Mouse (Mus musculus) forebrain, embryonic 13.5 days (tissue): Measurements from ENCODE around the gene Serpina6. TPM values are rescaled to one million over a fixed set of nuclear protein-coding genes. Genes with fewer than 3 reads are reported as not detected.

Experiments
- ATAC-seq: fragments of 200-750 bp; cut with Nextera tagmentation; 2 replicates; pipeline ENCODE4 v1.8.0; 2017
- H3K27ac ChIP-seq: fragments of 300-500 bp; sonication (generic); 2 replicates; pipeline ENCODE4 v1.5.1; 2015; ENCODE audit warnings: inconsistent platforms, mild to moderate bottlenecking, moderate library complexity
- H3K27me3 ChIP-seq: fragments of 300-500 bp; sonication (generic); 2 replicates; pipeline ENCODE4 v1.6.1; 2015; ENCODE audit warnings: mild to moderate bottlenecking, inconsistent platforms
- H3K36me3 ChIP-seq: fragments of 300-500 bp; sonication (generic); 2 replicates; pipeline ENCODE4 v1.6.1; 2015; ENCODE audit warnings: mild to moderate bottlenecking, inconsistent platforms; ENCODE audit not compliant: poor library complexity, severe bottlenecking
- H3K4me1 ChIP-seq: fragments of 300-500 bp; sonication (generic); 2 replicates; pipeline ENCODE4 v1.6.1; 2015; ENCODE audit warnings: inconsistent platforms
- H3K4me2 ChIP-seq: fragments of 300-500 bp; sonication (generic); 2 replicates; pipeline ENCODE4 v1.6.1; 2015; ENCODE audit warnings: inconsistent platforms, mild to moderate bottlenecking, moderate library complexity
- H3K4me3 ChIP-seq: fragments of 300-500 bp; sonication (generic); 2 replicates; pipeline ENCODE4 v1.5.1; 2015; ENCODE audit warnings: mild to moderate bottlenecking, inconsistent platforms
- H3K9ac ChIP-seq: fragments of 300-500 bp; sonication (generic); 2 replicates; pipeline ENCODE4 v1.6.1; 2015; ENCODE audit warnings: mild to moderate bottlenecking, inconsistent platforms
- H3K9me3 ChIP-seq: fragments of 300-500 bp; sonication (generic); replicated peaks from 2 replicates; pipeline ENCODE4 v1.6.1; 2016; ENCODE audit warnings: inconsistent platforms
- WGBS: fragments of 180-500 bp; shearing (Covaris S2); methylation state at CpG from one replicate; pipeline ENCODE4 v1.1.7; 2015; 5-methylcytosine and 5-hydroxymethylcytosine counted together
- polyA plus RNA-seq: library from polyadenylated mRNA; unstranded; fragments of >200 nt; fragmentation: Nextera tagmentation; extraction: Ambion mirVana; gene quantifications from 2 replicates; pipeline ENCODE4 v1.2.1, GENCODE M21; 2015

The Serpina6 gene
- polyA plus RNA-seq, 1 experiment from 2014 or later: not detected

- H3K27me3 ChIP-seq: no peaks in the 10 kb centered on the region
- H3K9ac ChIP-seq: no peak overlapping the region
- no peak overlapping the region for H3K27ac ChIP-seq
- ATAC-seq: no peak
- no peak overlapping the region for H3K4me3 ChIP-seq
- H3K36me3 ChIP-seq: no peaks in the 10 kb centered on the region
- 75% methylated on average over 2 of the region's 2 CpGs for WGBS
- H3K9me3 ChIP-seq: no peaks in the 10 kb centered on the region
- no peaks in the 10 kb centered on the region for H3K4me1 ChIP-seq
- no peak overlapping the region for H3K4me2 ChIP-seq
Measured at GRCm38 (mm10) chr12:103598411-103598810, 58.6 kb downstream of the Serpina6 start.

Other genes with a start within 250 kb of the Serpina6 start
- gene 9330161L09Rik, start 249.4 kb downstream of the Serpina6 start, polyA plus RNA-seq: 0.34 and 0.48 TPM in 2 replicates
- gene Ddx24, start 231.4 kb downstream of the Serpina6 start, polyA plus RNA-seq: 149 and 175 TPM in 2 replicates
- gene Ifi27, start 223.0 kb downstream of the Serpina6 start, polyA plus RNA-seq: 2.7 and 3.4 TPM in 2 replicates
- gene Ifi27l2a, start 213.5 kb downstream of the Serpina6 start, polyA plus RNA-seq: 1.6 and 2.5 TPM in 2 replicates
- not detected in 2 replicates for gene Ifi27l2b, start 200.0 kb downstream of the Serpina6 start, polyA plus RNA-seq
- gene Ppp4r4, start 124.9 kb downstream of the Serpina6 start, polyA plus RNA-seq: 1.8 TPM in 2 replicates
- gene Serpina10, start 25.8 kb downstream of the Serpina6 start, polyA plus RNA-seq: not detected in 2 replicates
- gene Serpina16, start 18.9 kb upstream of the Serpina6 start, polyA plus RNA-seq: not detected in 2 replicates
- not detected in 2 replicates for gene Serpina1f, start 38.3 kb upstream of the Serpina6 start, polyA plus RNA-seq
- gene Serpina1d, start 116.4 kb upstream of the Serpina6 start, polyA plus RNA-seq: 0.18 TPM in 1 of 2 replicates, not detected in the other
- 0.27 and 3.3 TPM in 2 replicates for gene Serpina1b, start 173.2 kb upstream of the Serpina6 start, polyA plus RNA-seq
- gene Serpina1a, start 206.3 kb upstream of the Serpina6 start, polyA plus RNA-seq: 1.8 TPM in 1 of 2 replicates, not detected in the other
- 1.3 TPM in 1 of 2 replicates, not detected in the other for gene Serpina1c, start 247.7 kb upstream of the Serpina6 start, polyA plus RNA-seq